Mouse (Mus musculus) neural tube, postnatal 0 days (tissue): ENCODE data around the gene Nwd2. TPM values are rescaled to one million over a fixed set of nuclear protein-coding genes. Genes with fewer than 3 reads are reported as not detected.

Source experiments
- polyA plus RNA-seq: library from polyadenylated mRNA; unstranded; fragments of >200 nt; fragmentation: Nextera tagmentation; extraction: Ambion mirVana; gene quantifications from 2 replicates; pipeline ENCODE4 v1.2.1, GENCODE M21; 2015

Nwd2 gene
- 19.9 and 20.8 TPM in 2 replicates for polyA plus RNA-seq

DNA sequence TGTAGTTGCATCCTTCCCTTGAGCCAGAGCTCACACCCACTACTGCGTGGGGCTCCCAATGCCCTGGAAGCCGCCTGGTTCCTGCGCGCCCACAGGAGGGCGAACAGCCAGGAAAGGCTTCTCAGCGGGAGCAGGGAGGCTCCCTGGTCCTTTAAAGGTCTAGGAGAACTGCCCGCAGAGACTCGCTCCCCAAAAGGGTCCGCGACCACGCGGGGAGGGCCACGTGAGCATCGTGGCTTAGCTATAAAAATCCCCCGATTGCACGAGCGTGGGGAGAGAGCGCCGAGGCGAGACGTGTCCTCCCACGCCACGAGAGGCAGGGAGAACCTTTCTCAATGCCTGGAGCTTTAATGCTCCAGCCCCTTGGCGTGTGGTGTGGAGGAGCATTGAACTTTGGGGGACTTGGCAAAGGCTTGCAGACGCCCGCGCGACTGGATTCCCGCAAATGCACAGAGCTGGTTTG lies at the start of gene Nwd2:
Gene Nwd2, plus strand, starts transcription at position 33 of the 463 bp plus-strand sequence.

DNA sequence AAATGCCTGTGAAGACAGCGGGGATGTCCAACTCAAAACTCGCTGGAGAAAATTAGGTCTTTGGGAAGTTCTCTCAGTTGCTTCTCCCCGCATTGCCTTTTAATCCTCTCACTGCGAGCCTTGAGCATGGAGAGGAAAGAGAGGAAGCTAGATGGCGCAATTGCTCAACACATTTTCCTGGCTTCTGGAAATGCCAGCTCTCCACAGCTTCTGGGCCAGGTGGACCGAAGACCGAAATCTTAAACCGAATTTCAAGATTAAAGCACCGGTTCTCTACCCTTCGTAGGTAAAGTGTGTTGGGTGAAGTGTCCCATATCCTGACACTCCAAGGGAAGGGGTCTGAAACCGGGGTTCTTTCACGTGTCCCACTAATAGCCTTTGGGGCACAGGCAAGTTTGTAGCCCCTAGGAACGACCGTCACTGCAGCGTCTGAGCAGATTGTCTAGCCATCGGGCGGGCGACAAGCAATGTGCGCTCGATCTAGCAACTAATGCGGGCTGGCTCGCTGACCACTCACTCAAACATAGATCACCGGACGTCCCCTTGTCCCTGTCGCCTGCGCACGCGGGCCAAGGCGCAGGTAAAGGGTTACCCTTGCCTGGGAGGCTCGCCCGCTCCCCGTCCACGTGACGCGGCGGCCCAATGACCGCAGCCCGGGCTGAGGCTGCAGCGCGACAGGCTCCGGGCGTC lies 163.1 kb downstream of the Nwd2 start, which contains the start of gene 0610040J01Rik:
Gene 0610040J01Rik, plus strand, starts transcription at position 545 of the 690 bp plus-strand sequence.

Other genes with a start within 250 kb of the Nwd2 start
- gene 0610040J01Rik, start 163.3 kb downstream of the Nwd2 start, polyA plus RNA-seq, result 5.1 and 7.8 TPM in 2 replicates